Comparison of ENCODE assay signal across 13 mouse cellular contexts in genomic region chr7:77441622-77442021, GRCm38 (mm10).
DNase-seq lines count a peak whose midpoint lies in the region; ATAC-seq and TF ChIP-seq lines count a peak whose summit lies in the region.
"Had no signal": no experiment of that assay in that cellular context is flagged by ENCODE, and none has a peak within 500 bp of the region (broad histone marks: within the 10 kb centered on the region; RNA-seq: fewer than 3 reads in every experiment).

No protein-coding gene starts in this region.

- TF ChIP-seq CTCF in brain, embryonic 14.5 days (IDR thresholded peaks at IDR 0.05; ENCODE audit: borderline replicate concordance, extremely low read depth, insufficient read depth, insufficient read length), result peak; percentile 24; the same call in 1 of the 2 replicates

- H3K27ac ChIP-seq in forebrain, embryonic 14.5 days (ENCODE audit: low read depth, low read length), result no peak overlapping the region
- H3K27ac ChIP-seq in forebrain, embryonic 13.5 days, result no peak overlapping the region
- H3K27ac ChIP-seq in kidney, embryonic 15.5 days, result no peak overlapping the region
- H3K27ac ChIP-seq: hindbrain, embryonic 12.5 days; midbrain, embryonic 10.5 days; neural tube, embryonic 13.5 days had no signal

- no peaks in the 10 kb centered on the region for H3K9me3 ChIP-seq in forebrain, embryonic 14.5 days (replicated peaks; ENCODE audit: control insufficient read depth, low read length)
- no peaks in the 10 kb centered on the region for H3K9me3 ChIP-seq in forebrain, embryonic 13.5 days (replicated peaks)
- no peaks in the 10 kb centered on the region for H3K9me3 ChIP-seq in kidney, embryonic 15.5 days (replicated peaks)
- H3K9me3 ChIP-seq: hindbrain, embryonic 12.5 days; midbrain, embryonic 10.5 days; neural tube, embryonic 13.5 days had no signal

- H3K27me3 ChIP-seq in forebrain, embryonic 14.5 days (replicated peaks; ENCODE audit: control insufficient read depth, insufficient read depth, low read length), result no peaks in the 10 kb centered on the region
- no peaks in the 10 kb centered on the region for H3K27me3 ChIP-seq in forebrain, embryonic 13.5 days
- H3K27me3 ChIP-seq in kidney, embryonic 15.5 days, result no peaks in the 10 kb centered on the region
- H3K27me3 ChIP-seq: hindbrain, embryonic 12.5 days; neural tube, embryonic 13.5 days had no signal

- H3K4me2 ChIP-seq in forebrain, embryonic 14.5 days (ENCODE audit: low read length), result no peak overlapping the region
- H3K4me2 ChIP-seq in forebrain, embryonic 13.5 days, result no peak overlapping the region
- H3K4me2 ChIP-seq in kidney, embryonic 15.5 days, result no peak overlapping the region
- H3K4me2 ChIP-seq: hindbrain, embryonic 12.5 days; neural tube, embryonic 13.5 days had no signal

- no peaks in the 10 kb centered on the region for H3K4me1 ChIP-seq in forebrain, embryonic 14.5 days (ENCODE audit: control insufficient read depth, insufficient read depth, low read length)
- 0 out of 2 replicates have a peak, but pooled peaks cover 4% of the 10 kb centered on the region for H3K4me1 ChIP-seq in forebrain, embryonic 13.5 days
- H3K4me1 ChIP-seq in kidney, embryonic 15.5 days, result no peaks in the 10 kb centered on the region

- no peak overlapping the region for H3K9ac ChIP-seq in forebrain, embryonic 14.5 days (ENCODE audit: low read length)
- H3K9ac ChIP-seq in forebrain, embryonic 13.5 days, result no peak overlapping the region
- H3K9ac ChIP-seq in kidney, embryonic 15.5 days, result no peak overlapping the region
- H3K9ac ChIP-seq: hindbrain, embryonic 12.5 days; neural tube, embryonic 13.5 days had no signal

- no peak for TF ChIP-seq POLR2A in brain, embryonic 14.5 days (IDR thresholded peaks at IDR 0.05; ENCODE audit: borderline replicate concordance, extremely low read depth, insufficient read depth, insufficient read length, poor library complexity, severe bottlenecking)

- no peaks in the 10 kb centered on the region for H3K36me3 ChIP-seq in forebrain, embryonic 14.5 days (ENCODE audit: control insufficient read depth, insufficient read depth, low read length)
- H3K36me3 ChIP-seq in forebrain, embryonic 13.5 days (ENCODE audit: poor library complexity, severe bottlenecking), result no peaks in the 10 kb centered on the region
- H3K36me3 ChIP-seq in kidney, embryonic 15.5 days, result no peaks in the 10 kb centered on the region
- H3K36me3 ChIP-seq: hindbrain, embryonic 12.5 days; midbrain, embryonic 10.5 days; neural tube, embryonic 13.5 days had no signal

- DNase-seq in forebrain, embryonic 14.5 days (ENCODE audit: low spot score), result peak; percentile 15
- peak; percentile 22 for DNase-seq in kidney, postnatal 10 days
- DNase-seq in 416B (ENCODE audit: low read depth), result peak; percentile 28
- peak; percentile 40 for DNase-seq in brain, embryonic 14.5 days (ENCODE audit: low read depth)
- no peak for DNase-seq in layer of hippocampus, postnatal 25 days (ENCODE audit: extremely low spot score in 1 of 2, low spot score in 1 of 2)
- no peak for DNase-seq in urinary bladder, postnatal 4 days (ENCODE audit: low spot score in 2 of 2)
- DNase-seq: gastrocnemius, postnatal 10 days had no signal

- WGBS in forebrain, embryonic 14.5 days, result 74% methylated on average over 2 of the region's 2 CpGs
- WGBS in forebrain, embryonic 13.5 days, result 68% methylated on average over 2 of the region's 2 CpGs
- 71% methylated on average over 2 of the region's 2 CpGs for WGBS in kidney, embryonic 15.5 days

- ATAC-seq in forebrain, embryonic 14.5 days, result no peak
- ATAC-seq in forebrain, embryonic 13.5 days, result no peak
- no peak for ATAC-seq in kidney, embryonic 15.5 days (replicated peaks; ENCODE audit: low FRiP score)

- no peak overlapping the region for H3K4me3 ChIP-seq in forebrain, embryonic 14.5 days (ENCODE audit: low read depth, low read length)
- H3K4me3 ChIP-seq in forebrain, embryonic 13.5 days, result no peak overlapping the region
- H3K4me3 ChIP-seq in kidney, embryonic 15.5 days (replicated peaks), result no peak overlapping the region
- H3K4me3 ChIP-seq: erythroblast, embryonic 14.5 days; hindbrain, embryonic 12.5 days; midbrain, embryonic 10.5 days; neural tube, embryonic 13.5 days had no signal

Comparison
In these comparisons a context has a peak if more than half of its experiments do, and no peak if none do; other contexts are left out.
1. DNase-seq: peak in forebrain, embryonic 14.5 days (single experiment), kidney, postnatal 10 days (single experiment), 416B (single experiment) and brain, embryonic 14.5 days (single experiment); none in layer of hippocampus, postnatal 25 days (0 of 2) and urinary bladder, postnatal 4 days (0 of 2).